Mouse (Mus musculus) myocyte (in vitro differentiated cells): Measurements from ENCODE around the gene Rassf1. TPM values are rescaled to one million over a fixed set of nuclear protein-coding genes. Genes with fewer than 3 reads are reported as not detected.

Source experiments
- H3K27me3 ChIP-seq: one replicate; pipeline ENCODE4 v1.6.1; 2011; ENCODE audit not compliant: control insufficient read depth, insufficient read depth, insufficient read length
- H3K36me3 ChIP-seq: one replicate; pipeline ENCODE4 v1.6.1; 2011; ENCODE audit not compliant: control insufficient read depth, insufficient read depth
- H3K4me2 ChIP-seq: one replicate; pipeline ENCODE4 v1.6.1; 2011; ENCODE audit warnings: low read depth, control low read depth
- H3K4me3 ChIP-seq: one replicate; pipeline ENCODE4 v1.5.1; 2011; ENCODE audit warnings: mild to moderate bottlenecking, control low read depth, moderate library complexity
- H3K79me2 ChIP-seq: one replicate; pipeline ENCODE4 v1.6.1; 2011; ENCODE audit not compliant: control insufficient read depth, insufficient read depth
- H3ac ChIP-seq: one replicate; pipeline ENCODE4 v1.6.1; 2011; ENCODE audit not compliant: control insufficient read depth, insufficient read length
- CEBPB ChIP-seq: IDR thresholded peaks from 2 replicates; pipeline ENCODE4 v1.6.1; 2011; ENCODE audit warnings: mild to moderate bottlenecking, moderate library complexity; ENCODE audit not compliant: poor library complexity, insufficient read depth, severe bottlenecking
- E2F4 ChIP-seq: IDR thresholded peaks from one replicate; pipeline ENCODE4 v1.6.1; 2011; ENCODE audit warnings: mild to moderate bottlenecking, control low read depth, moderate library complexity; ENCODE audit not compliant: insufficient read depth
- MAX ChIP-seq: IDR thresholded peaks from one replicate; pipeline ENCODE4 v1.6.1; 2011; ENCODE audit warnings: low read depth, mild to moderate bottlenecking, control low read depth
- MYOD1 ChIP-seq, 3 experiments: IDR thresholded peaks; one replicate each; pipeline ENCODE4 v1.6.1; 2011; ENCODE audit warnings: control low read depth in 2 of 3, low read depth in 2 of 3, mild to moderate bottlenecking in 2 of 3, moderate library complexity in 1 of 3; ENCODE audit not compliant: insufficient read length in 2 of 3, control insufficient read depth in 1 of 3
- MYOG ChIP-seq, 3 experiments: IDR thresholded peaks; one replicate each; pipeline ENCODE4 v1.6.1; 2011; ENCODE audit warnings: control low read depth in 2 of 3, low read depth in 2 of 3, mild to moderate bottlenecking in 2 of 3; ENCODE audit not compliant: insufficient read length in 2 of 3, control insufficient read depth in 1 of 3, insufficient read depth in 1 of 3
- POLR2A ChIP-seq: IDR thresholded peaks from one replicate; pipeline ENCODE4 v1.6.1; 2011; ENCODE audit warnings: low read depth, mild to moderate bottlenecking, control low read depth, moderate library complexity; ENCODE audit not compliant: insufficient read length
- POLR2AphosphoS2 ChIP-seq: IDR thresholded peaks from one replicate; pipeline ENCODE4 v1.6.1; 2011; ENCODE audit warnings: low read depth, control low read depth; ENCODE audit not compliant: insufficient read length
- REST ChIP-seq: IDR thresholded peaks from one replicate; pipeline ENCODE4 v1.6.1; 2011; ENCODE audit warnings: mild to moderate bottlenecking, control low read depth, moderate library complexity; ENCODE audit not compliant: insufficient read depth, insufficient read length
- SRF ChIP-seq: IDR thresholded peaks from one replicate; pipeline ENCODE4 v1.6.1; 2011; ENCODE audit warnings: low read depth; ENCODE audit not compliant: control insufficient read depth, insufficient read length
- TCF12 ChIP-seq: IDR thresholded peaks from one replicate; pipeline ENCODE4 v1.6.1; 2011; ENCODE audit warnings: mild to moderate bottlenecking, control low read depth; ENCODE audit not compliant: poor library complexity, insufficient read depth, severe bottlenecking
- TCF3 ChIP-seq: IDR thresholded peaks from one replicate; pipeline ENCODE4 v1.6.1; 2011; ENCODE audit warnings: low read depth, control low read depth; ENCODE audit not compliant: insufficient read length
- USF1 ChIP-seq: IDR thresholded peaks from one replicate; pipeline ENCODE4 v1.6.1; 2011; ENCODE audit warnings: low read depth, mild to moderate bottlenecking, control low read depth, moderate library complexity
- polyA plus RNA-seq: library from polyadenylated mRNA; unstranded; fragments of >200 nt; fragmentation: generic; extraction: Trizol; gene quantifications from one replicate; pipeline ENCODE4 v1.2.1, GENCODE M21; 2012; ENCODE audit warnings: missing spikeins

The Rassf1 gene
- polyA plus RNA-seq, 1 experiment, result 59.3 TPM

GRCm38 (mm10) chr9:107543299-107543698, 8.1 kb upstream of the Rassf1 start:
- no peak for TF ChIP-seq POLR2AphosphoS2
- peak overlapping the region; percentile 76 for H3K4me3 ChIP-seq
- no peaks in the 10 kb centered on the region for H3K27me3 ChIP-seq
- H3K79me2 ChIP-seq, result no peaks in the 10 kb centered on the region
- H3ac ChIP-seq, result no peak overlapping the region
- no peak overlapping the region for H3K4me2 ChIP-seq
- peaks cover 10% of the 10 kb centered on the region for H3K36me3 ChIP-seq

DNA sequence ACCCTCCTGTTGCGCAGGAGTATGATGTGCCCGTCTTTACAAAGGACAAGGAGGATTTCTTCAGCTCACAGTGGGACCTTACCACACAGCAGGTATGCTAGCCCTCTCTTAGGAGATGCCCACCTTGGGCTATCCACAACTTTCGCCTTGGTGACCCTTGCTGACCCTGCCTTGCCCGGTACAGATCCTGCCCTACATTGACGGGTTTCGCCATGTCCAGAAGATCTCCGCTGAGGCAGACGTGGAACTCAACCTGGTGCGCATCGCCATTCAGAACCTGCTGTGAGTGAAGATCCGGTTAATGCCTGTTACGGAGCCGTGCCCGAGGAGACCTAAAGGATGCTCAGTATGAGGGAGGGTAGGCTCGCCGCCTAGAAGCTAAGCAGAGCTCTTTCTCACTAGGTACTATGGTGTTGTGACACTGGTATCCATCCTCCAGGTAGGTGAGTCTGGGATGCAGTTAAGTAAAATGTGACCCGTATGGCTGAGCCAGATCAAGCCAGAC, 7.1 kb upstream of the Rassf1 start:
- H3K79me2 ChIP-seq, result no peaks in the 10 kb centered on the region
- H3K4me3 ChIP-seq, result no peak overlapping the region
- H3K27me3 ChIP-seq, result no peaks in the 10 kb centered on the region
- TF ChIP-seq REST (no peak), E2F4 (no peak), SRF (no peak), TCF12 (no peak), CEBPB (no peak), TCF3 (no peak), POLR2A (no peak), MYOG (IDR thresholded peaks at IDR 0.05; ENCODE audit: control insufficient read depth in 1 of 3, insufficient read depth in 1 of 3, insufficient read length in 2 of 3, low read depth in 2 of 3) (no peak), POLR2AphosphoS2 (no peak), MAX (no peak), USF1 (no peak), MYOD1 (IDR thresholded peaks at IDR 0.05; ENCODE audit: control insufficient read depth in 1 of 3, insufficient read length in 2 of 3, low read depth in 2 of 3) (no peak)
- peaks cover under 1% of the 10 kb centered on the region for H3K36me3 ChIP-seq
- H3K4me2 ChIP-seq, result no peak overlapping the region
- H3ac ChIP-seq, result no peak overlapping the region

DNA sequence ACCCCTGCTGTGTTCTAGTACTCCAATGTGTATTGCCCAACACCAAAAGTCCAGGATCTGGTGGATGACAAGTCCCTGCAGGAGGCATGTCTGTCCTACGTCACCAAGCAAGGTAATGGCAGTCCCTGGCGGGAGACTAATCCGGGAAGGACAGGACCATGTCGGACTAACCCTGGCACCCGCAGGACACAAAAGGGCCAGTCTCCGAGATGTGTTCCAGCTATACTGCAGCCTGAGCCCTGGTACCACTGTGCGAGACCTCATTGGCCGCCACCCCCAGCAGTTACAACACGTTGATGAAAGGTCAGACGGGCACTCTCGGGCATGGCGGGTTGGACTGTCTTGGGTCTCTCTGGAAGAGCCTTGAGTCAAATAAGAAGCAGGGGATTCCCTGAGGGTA, 6.6 kb upstream of the Rassf1 start:
- H3K79me2 ChIP-seq, result no peaks in the 10 kb centered on the region
- no peak overlapping the region for H3ac ChIP-seq
- H3K27me3 ChIP-seq, result no peaks in the 10 kb centered on the region
- no peak overlapping the region for H3K4me2 ChIP-seq
- H3K36me3 ChIP-seq, result no peaks in the 10 kb centered on the region
- no peak overlapping the region for H3K4me3 ChIP-seq
- TF ChIP-seq MYOG (IDR thresholded peaks at IDR 0.05; ENCODE audit: control insufficient read depth in 1 of 3, insufficient read depth in 1 of 3, insufficient read length in 2 of 3, low read depth in 2 of 3) (no peak), REST (no peak), MAX (no peak), POLR2AphosphoS2 (no peak), TCF12 (no peak), MYOD1 (IDR thresholded peaks at IDR 0.05; ENCODE audit: control insufficient read depth in 1 of 3, insufficient read length in 2 of 3, low read depth in 2 of 3) (no peak), POLR2A (no peak), SRF (no peak), CEBPB (no peak), USF1 (no peak), TCF3 (no peak), E2F4 (no peak)

DNA sequence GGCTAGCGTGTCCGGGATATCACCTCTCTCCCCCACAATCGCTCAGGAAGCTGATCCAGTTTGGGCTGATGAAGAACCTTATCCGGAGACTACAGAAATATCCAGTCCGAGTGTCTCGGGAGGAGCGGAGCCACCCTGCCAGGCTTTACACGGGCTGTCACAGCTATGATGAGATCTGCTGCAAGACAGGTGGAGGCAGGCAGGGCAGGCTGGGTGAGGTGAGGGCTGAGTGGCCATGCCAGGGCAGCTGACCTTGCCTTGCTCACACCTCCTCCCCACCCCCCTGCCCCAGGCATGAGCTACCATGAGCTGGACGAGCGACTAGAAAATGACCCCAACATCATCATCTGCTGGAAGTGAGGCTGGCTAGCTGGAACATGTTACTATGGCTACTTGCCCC, 6.2 kb upstream of the Rassf1 start:
- H3K36me3 ChIP-seq, result no peaks in the 10 kb centered on the region
- no peak for TF ChIP-seq USF1
- no peak for TF ChIP-seq TCF3
- no peak for TF ChIP-seq E2F4
- no peak for TF ChIP-seq MAX
- no peak for TF ChIP-seq REST
- TF ChIP-seq CEBPB, result no peak
- TF ChIP-seq TCF12, result no peak
- TF ChIP-seq MYOD1 (IDR thresholded peaks at IDR 0.05; ENCODE audit: control insufficient read depth in 1 of 3, insufficient read length in 2 of 3, low read depth in 2 of 3), result no peak
- TF ChIP-seq SRF, result no peak
- TF ChIP-seq MYOG (IDR thresholded peaks at IDR 0.05; ENCODE audit: control insufficient read depth in 1 of 3, insufficient read depth in 1 of 3, insufficient read length in 2 of 3, low read depth in 2 of 3), result no peak
- no peak for TF ChIP-seq POLR2A
- no peak for TF ChIP-seq POLR2AphosphoS2
- H3ac ChIP-seq, result no peak overlapping the region
- H3K4me2 ChIP-seq, result no peak overlapping the region
- no peak overlapping the region for H3K4me3 ChIP-seq
- no peaks in the 10 kb centered on the region for H3K79me2 ChIP-seq
- no peaks in the 10 kb centered on the region for H3K27me3 ChIP-seq

GRCm38 (mm10) chr9:107545602-107546001, 5.8 kb upstream of the Rassf1 start:
- TF ChIP-seq MYOD1 (IDR thresholded peaks at IDR 0.05; ENCODE audit: control insufficient read depth in 1 of 3, insufficient read length in 2 of 3, low read depth in 2 of 3) (no peak), REST (no peak), CEBPB (no peak)
- Histone ChIP-seq H3ac (no peak overlapping the region), H3K4me3 (no peak overlapping the region), H3K4me2 (no peak overlapping the region), H3K79me2 (no peaks in the 10 kb centered on the region), H3K27me3 (no peaks in the 10 kb centered on the region), H3K36me3 (no peaks in the 10 kb centered on the region)
